Mouse (Mus musculus): Measurements from ENCODE around the gene Ino80e.

DNA sequence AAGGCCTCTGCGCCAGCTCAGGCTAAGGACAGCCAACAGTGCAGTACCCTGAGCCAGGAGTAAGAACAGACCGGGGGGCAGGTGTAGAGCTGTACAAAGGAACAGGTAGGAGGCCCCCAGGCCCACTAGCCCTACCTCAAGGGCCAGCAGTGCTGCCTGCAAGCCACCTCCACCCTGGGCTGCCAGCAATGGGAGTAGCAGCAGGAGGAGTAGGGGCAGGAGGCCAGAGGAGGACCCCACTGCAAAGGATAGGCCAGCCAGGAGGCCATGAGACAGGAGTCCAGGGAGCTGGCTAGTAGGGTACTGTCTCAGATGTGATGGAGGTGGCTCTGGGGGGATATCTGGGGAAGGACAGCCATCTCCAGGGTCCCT lies 8.3 kb upstream of the Ino80e start:
- TF ChIP-seq CHD2 (IDR thresholded peaks at IDR 0.05; ENCODE audit: low read length), result no peak
- no peak for TF ChIP-seq ETS1 (IDR thresholded peaks at IDR 0.05; ENCODE audit: low read depth, low read length)
- TF ChIP-seq EP300 (IDR thresholded peaks at IDR 0.05; ENCODE audit: low read depth in 1 of 2, low read length in 2 of 2), result no peak
- no peak for TF ChIP-seq MAFK (IDR thresholded peaks at IDR 0.05; ENCODE audit: borderline replicate concordance, low read depth, low read length)
- no peak for TF ChIP-seq USF1 (IDR thresholded peaks at IDR 0.05; ENCODE audit: low read depth, low read length)
- TF ChIP-seq E2F4 (IDR thresholded peaks at IDR 0.05; ENCODE audit: borderline replicate concordance, low read depth, low read length), result no peak
- no peak for TF ChIP-seq TCF12 (IDR thresholded peaks at IDR 0.05; ENCODE audit: low read depth, low read length)
